ENCODE assay signal across 8 mouse cellular contexts in genomic region chr3:87525043-87525836, GRCm38 (mm10). TPM values are rescaled to one million over a fixed set of nuclear protein-coding genes. Genes with fewer than 3 reads are reported as not detected.
DNase-seq lines count a peak whose midpoint lies in the region; ATAC-seq and TF ChIP-seq lines count a peak whose summit lies in the region.

TSS of gene Etv3 (plus strand) at chr3:87525407.

- peak within 1 kb of the TSS; percentile 99 for H3K9ac ChIP-seq in embryonic facial prominence, embryonic 12.5 days
- peak within 1 kb of the TSS; percentile 97 for H3K9ac ChIP-seq in midbrain, embryonic 12.5 days (replicated peaks)

- WGBS in embryonic facial prominence, embryonic 12.5 days: 6% methylated on average over 63 of the region's 64 CpGs
- 6% methylated on average over 64 of the region's 64 CpGs for WGBS in limb, embryonic 10.5 days
- 5% methylated on average over 62 of the region's 64 CpGs for WGBS in midbrain, embryonic 12.5 days
- WGBS in small intestine, adult 2 months: 4% methylated on average over 60 of the region's 64 CpGs

- H3K36me3 ChIP-seq in embryonic facial prominence, embryonic 12.5 days: peaks cover 23% of the 10 kb centered on the region
- peaks cover 33% of the 10 kb centered on the region for H3K36me3 ChIP-seq in limb, embryonic 10.5 days
- peaks cover 29% of the 10 kb centered on the region for H3K36me3 ChIP-seq in midbrain, embryonic 12.5 days
- H3K36me3 ChIP-seq in small intestine, adult 2 months (ENCODE audit: control insufficient read depth, insufficient read depth, low read length): peaks cover 28% of the 10 kb centered on the region

- peak; percentile 80 for DNase-seq in 3T3-L1 (ENCODE audit: low read depth, low spot score)
- peak; percentile 93 to 95 for DNase-seq in adrenal gland, postnatal 36 days
- DNase-seq in heart, adult 11 months: peak; percentile 99
- peak; percentile 89 for DNase-seq in kidney, adult 18-20 months
- DNase-seq in limb, embryonic 10.5 days (ENCODE audit: low spot score): peak; percentile 91

- H3K27me3 ChIP-seq in embryonic facial prominence, embryonic 12.5 days: no peaks in the 10 kb centered on the region
- H3K27me3 ChIP-seq in limb, embryonic 10.5 days (ENCODE audit: low read depth, poor library complexity, severe bottlenecking): no peaks in the 10 kb centered on the region
- 0 out of 2 replicates have a peak, but pooled peaks cover 3% of the 10 kb centered on the region for H3K27me3 ChIP-seq in midbrain, embryonic 12.5 days
- H3K27me3 ChIP-seq in small intestine, adult 2 months (ENCODE audit: control insufficient read depth, insufficient read depth, low read length): no peaks in the 10 kb centered on the region

- H3K4me2 ChIP-seq in embryonic facial prominence, embryonic 12.5 days (replicated peaks): peak within 1 kb of the TSS; percentile 81
- peak within 1 kb of the TSS; percentile 87 for H3K4me2 ChIP-seq in midbrain, embryonic 12.5 days (replicated peaks)

- TF ChIP-seq POLR2A in small intestine, adult 2 months (IDR thresholded peaks at IDR 0.05; ENCODE audit: low read depth, low read length): peak; percentile 97

- TF ChIP-seq CTCF in small intestine, adult 2 months (IDR thresholded peaks at IDR 0.05; ENCODE audit: extremely low read depth, insufficient read length, insufficient replicate concordance, low read depth, low read length): no peak

- peak; percentile 97 for ATAC-seq in embryonic facial prominence, embryonic 12.5 days (ENCODE audit: insufficient number of reproducible peaks, insufficient read depth, low FRiP score, low TSS enrichment)
- peak; percentile 98 for ATAC-seq in midbrain, embryonic 12.5 days (ENCODE audit: low FRiP score, low read depth)

- H3K27ac ChIP-seq in embryonic facial prominence, embryonic 12.5 days: peak within 1 kb of the TSS; percentile 84
- peak within 1 kb of the TSS; percentile 93 for H3K27ac ChIP-seq in limb, embryonic 10.5 days
- peak within 1 kb of the TSS; percentile 73 for H3K27ac ChIP-seq in midbrain, embryonic 12.5 days (replicated peaks)
- peak within 1 kb of the TSS; percentile 82 for H3K27ac ChIP-seq in small intestine, adult 2 months (ENCODE audit: insufficient read depth, low read depth, low read length)

- H3K4me3 ChIP-seq in embryonic facial prominence, embryonic 12.5 days: peak within 1 kb of the TSS; percentile 95
- H3K4me3 ChIP-seq in limb, embryonic 10.5 days: peak within 1 kb of the TSS; percentile 86
- H3K4me3 ChIP-seq in midbrain, embryonic 12.5 days: peak within 1 kb of the TSS; percentile 86
- peak within 1 kb of the TSS; percentile 77 for H3K4me3 ChIP-seq in small intestine, adult 2 months (ENCODE audit: low read depth, low read length)

- H3K9me3 ChIP-seq in embryonic facial prominence, embryonic 12.5 days: no peaks in the 10 kb centered on the region
- no peaks in the 10 kb centered on the region for H3K9me3 ChIP-seq in limb, embryonic 10.5 days (replicated peaks)
- H3K9me3 ChIP-seq in midbrain, embryonic 12.5 days: no peaks in the 10 kb centered on the region

- H3K4me1 ChIP-seq in embryonic facial prominence, embryonic 12.5 days: peaks cover 13% of the 10 kb centered on the region; the same call in 1 of the 2 replicates
- H3K4me1 ChIP-seq in limb, embryonic 10.5 days: peaks cover 15% of the 10 kb centered on the region
- peaks cover 13% of the 10 kb centered on the region for H3K4me1 ChIP-seq in midbrain, embryonic 12.5 days
- H3K4me1 ChIP-seq in small intestine, adult 2 months (ENCODE audit: control insufficient read depth, insufficient read depth, insufficient read length, low read length): peaks cover 21% of the 10 kb centered on the region; the same call in 1 of the 2 replicates

RNA-seq across cellular contexts. Expression of gene Etv3, which starts in this region (rescaled TPM):
- total RNA-seq in adrenal gland, postnatal 36 days (2021): 10 to 100 TPM; 22.0 to 24.7 TPM
- 16.3 and 17.8 TPM in 2 replicates for polyA plus RNA-seq in embryonic facial prominence, embryonic 12.5 days (2016; fragmentation: Nextera tagmentation; extraction: Ambion mirVana)
- polyA plus RNA-seq in limb, embryonic 10.5 days (2016; fragmentation: Nextera tagmentation; extraction: Ambion mirVana): 12.1 and 13.9 TPM in 2 replicates
- polyA plus RNA-seq in midbrain, embryonic 12.5 days (2016; fragmentation: Nextera tagmentation; extraction: Ambion mirVana): 13.8 and 15.4 TPM in 2 replicates
- 10.6 and 19.9 TPM in 2 replicates for polyA plus RNA-seq in small intestine, adult 2 months (2012; rRNA removed)

Comparison
In these comparisons a context has a peak if more than half of its experiments do, and no peak if none do; other contexts are left out.
1. Peak in every context shown above with its lines: DNase-seq, ATAC-seq, H3K4me3 ChIP-seq and H3K27ac ChIP-seq.